Mouse (Mus musculus): ENCODE data around the gene Tenm3.
"Not testable (repeated sequence)": the region's sequence is repeated elsewhere in the genome, so short reads cannot be mapped to it uniquely, and the experiment has no call there.

Tenm3 gene

GRCm38 (mm10) chr8:48221724-48222428, 621.9 kb downstream of the Tenm3 start:
- no peak for DNase-seq (ENCODE audit: extremely low read depth, insufficient read length, low spot score)

- DNase-seq (ENCODE audit: extremely low read depth, insufficient read length, low spot score) = no peak
Observed at GRCm38 (mm10) chr8:48221304-48221703, 622.4 kb downstream of the Tenm3 start.

- DNase-seq (ENCODE audit: extremely low read depth, insufficient read length, low spot score) = no peak
Observed at GRCm38 (mm10) chr8:48220529-48221181, 623.1 kb downstream of the Tenm3 start.

- no peak for DNase-seq (ENCODE audit: extremely low read depth, insufficient read length, low spot score)
Observed at GRCm38 (mm10) chr8:48215071-48215501, 628.7 kb downstream of the Tenm3 start.

GRCm38 (mm10) chr8:48214386-48214785, 629.4 kb downstream of the Tenm3 start:
- no peak for DNase-seq (ENCODE audit: extremely low read depth, insufficient read length, low spot score)

DNA sequence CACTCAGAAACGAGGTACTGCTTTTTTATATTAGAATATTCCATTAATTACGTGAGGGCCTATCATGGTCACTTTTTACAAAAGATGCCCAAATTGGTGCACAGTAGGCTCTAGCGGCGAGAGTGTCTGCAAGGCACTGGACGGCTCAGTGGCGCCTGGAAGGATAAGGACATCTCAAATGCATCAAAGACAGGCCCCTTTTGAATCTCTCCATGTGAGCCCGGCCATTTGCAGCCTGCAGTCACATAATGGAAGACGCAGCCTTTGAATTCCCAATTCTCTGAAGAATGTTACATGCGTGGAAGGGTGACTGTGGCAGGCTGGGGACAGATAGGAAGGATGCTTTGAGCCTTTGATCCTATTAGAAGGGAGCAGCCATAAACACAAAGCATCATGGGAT, 631.8 kb downstream of the Tenm3 start:
- DNase-seq (ENCODE audit: extremely low read depth, insufficient read length, low spot score) = no peak

GRCm38 (mm10) chr8:48207567-48207966, 636.2 kb downstream of the Tenm3 start:
- DNase-seq (ENCODE audit: extremely low read depth, insufficient read length, low spot score) = no peak

- no peak for DNase-seq (ENCODE audit: extremely low read depth, insufficient read length, low spot score)
Observed at GRCm38 (mm10) chr8:48206922-48207321, 636.8 kb downstream of the Tenm3 start.

DNA sequence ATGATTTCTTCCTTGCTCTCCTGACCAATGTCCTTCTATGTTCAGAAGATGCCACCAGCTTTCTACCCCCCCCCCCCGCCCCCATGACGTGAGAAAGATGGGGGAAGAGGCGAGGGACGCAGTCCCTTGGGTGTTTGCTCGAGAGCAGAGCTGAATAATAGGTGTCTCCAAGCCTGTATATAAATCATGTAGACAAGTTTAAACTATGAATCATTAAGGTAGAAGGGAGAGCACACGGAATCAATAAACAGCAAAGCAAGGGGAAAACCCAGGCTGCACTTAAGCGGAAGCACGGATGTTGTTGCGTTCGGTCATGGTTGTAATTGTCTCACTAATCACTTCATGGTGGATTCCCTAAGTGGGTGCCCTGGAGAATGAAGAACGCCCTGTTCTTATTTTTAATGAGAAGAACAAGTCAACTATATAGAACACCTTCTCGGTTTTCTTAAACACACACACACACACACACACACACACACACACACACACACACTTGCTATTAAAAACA, 638.9 kb downstream of the Tenm3 start:
- DNase-seq (ENCODE audit: extremely low read depth, insufficient read length, low spot score) = no peak

DNA sequence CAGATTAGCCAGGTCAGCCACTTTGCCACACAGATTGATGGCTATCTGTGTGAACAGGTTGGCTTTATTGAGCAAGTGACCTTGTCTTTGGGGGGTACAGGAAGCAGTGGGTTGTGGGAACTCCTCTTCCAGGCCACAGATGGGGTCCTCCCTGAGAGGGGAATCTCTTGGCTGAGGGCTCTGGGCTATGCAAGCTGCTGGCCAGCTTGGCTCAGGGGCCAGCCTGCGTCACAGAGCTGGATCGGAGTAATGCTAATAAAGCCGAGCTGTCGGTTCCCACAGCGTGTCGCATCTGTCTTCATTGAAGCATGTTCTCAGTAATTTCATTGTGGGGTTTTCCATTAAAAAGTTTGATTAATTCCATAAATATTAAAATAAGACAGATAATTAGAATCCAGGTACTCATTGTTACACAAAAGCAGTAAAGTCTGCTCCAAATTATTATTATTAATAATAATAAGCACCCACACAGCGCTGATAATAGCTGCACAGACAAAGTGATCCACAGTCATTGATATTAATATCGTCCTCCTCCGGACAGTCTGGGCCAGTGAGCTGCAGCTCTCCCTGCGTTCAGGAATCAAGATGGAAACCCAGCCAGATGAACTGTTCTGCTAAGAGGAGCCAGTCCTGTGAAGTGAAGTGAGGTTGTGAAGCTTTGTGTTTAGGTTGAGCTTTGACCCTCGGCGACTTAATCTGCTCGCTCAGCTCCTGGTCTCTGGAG, 639.5 kb downstream of the Tenm3 start:
- DNase-seq (ENCODE audit: extremely low read depth, insufficient read length, low spot score) = no peak

DNA sequence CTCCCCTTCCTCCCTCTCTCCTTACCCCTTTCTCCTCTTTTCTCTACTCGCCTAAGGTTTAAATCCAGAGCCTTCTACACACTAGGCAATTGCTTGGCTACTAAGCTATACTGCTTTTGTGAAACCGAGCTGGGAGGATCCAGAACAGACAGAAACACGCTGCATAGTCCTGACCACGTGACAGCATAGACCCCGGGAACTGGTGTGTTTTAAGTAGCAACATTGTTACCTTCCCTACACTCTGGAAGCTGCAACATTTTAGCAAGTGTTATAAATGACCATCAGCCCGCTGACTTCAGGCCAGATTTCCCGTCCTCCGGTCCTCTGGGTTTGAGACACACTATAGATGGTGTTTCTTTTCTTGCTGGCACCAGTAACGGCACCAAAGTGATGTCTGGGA, 640.1 kb downstream of the Tenm3 start:
- no peak for DNase-seq (ENCODE audit: extremely low read depth, insufficient read length, low spot score)

DNA sequence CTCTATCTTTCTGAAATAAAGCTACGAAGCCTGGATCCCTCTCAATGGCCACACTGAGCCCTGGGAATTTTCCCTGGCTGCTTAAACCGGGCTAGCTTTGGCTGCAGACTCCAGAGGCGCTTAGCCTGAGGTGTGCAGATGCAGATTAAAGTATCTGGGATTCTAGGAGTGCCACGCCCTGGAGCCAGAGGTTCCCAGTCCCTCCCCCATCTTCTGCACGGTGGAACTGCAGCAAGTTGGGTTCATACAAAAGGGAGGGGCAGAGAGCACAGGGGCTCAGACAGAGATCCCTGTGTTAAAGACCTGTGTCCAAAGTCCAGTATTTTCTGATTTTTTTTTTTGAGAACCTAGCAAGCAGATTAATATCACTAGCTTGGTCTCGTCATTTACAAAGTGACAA, 640.6 kb downstream of the Tenm3 start:
- no peak for DNase-seq (ENCODE audit: extremely low read depth, insufficient read length, low spot score)

DNA sequence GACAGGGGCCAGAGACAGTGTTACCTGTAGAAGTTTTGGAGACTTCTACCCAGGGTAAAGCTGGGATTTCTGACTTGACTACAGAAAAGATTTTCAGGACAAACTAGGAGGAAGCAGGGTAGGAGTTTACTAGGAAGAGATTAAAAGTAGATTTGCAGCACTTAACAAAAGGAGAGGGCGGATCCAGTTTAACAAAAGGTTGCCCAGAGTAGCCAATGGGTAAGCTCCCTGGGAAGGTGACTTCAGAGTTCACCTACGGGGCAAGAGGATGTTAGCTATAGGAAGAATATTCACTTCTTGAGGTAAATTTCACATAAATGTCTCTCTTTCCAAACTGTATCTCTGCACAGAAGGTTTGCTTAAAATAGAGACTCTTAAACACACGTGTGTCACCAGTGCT, 641.1 kb downstream of the Tenm3 start:
- DNase-seq (ENCODE audit: extremely low read depth, insufficient read length, low spot score) = no peak

GRCm38 (mm10) chr8:48199171-48199570, 644.6 kb downstream of the Tenm3 start:
- no peak for DNase-seq (ENCODE audit: extremely low read depth, insufficient read length, low spot score)

- no peak for DNase-seq (ENCODE audit: extremely low read depth, insufficient read length, low spot score)
Observed at GRCm38 (mm10) chr8:48195971-48196370, 647.8 kb downstream of the Tenm3 start.

- no peak for DNase-seq (ENCODE audit: extremely low read depth, insufficient read length, low spot score)
Observed at GRCm38 (mm10) chr8:48188586-48188985, 655.2 kb downstream of the Tenm3 start.

GRCm38 (mm10) chr8:48183758-48184157, 660.0 kb downstream of the Tenm3 start:
- DNase-seq (ENCODE audit: extremely low read depth, insufficient read length, low spot score) = no peak

- no peak for DNase-seq (ENCODE audit: extremely low read depth, insufficient read length, low spot score)
Observed at GRCm38 (mm10) chr8:48181000-48181399, 662.8 kb downstream of the Tenm3 start.

DNA sequence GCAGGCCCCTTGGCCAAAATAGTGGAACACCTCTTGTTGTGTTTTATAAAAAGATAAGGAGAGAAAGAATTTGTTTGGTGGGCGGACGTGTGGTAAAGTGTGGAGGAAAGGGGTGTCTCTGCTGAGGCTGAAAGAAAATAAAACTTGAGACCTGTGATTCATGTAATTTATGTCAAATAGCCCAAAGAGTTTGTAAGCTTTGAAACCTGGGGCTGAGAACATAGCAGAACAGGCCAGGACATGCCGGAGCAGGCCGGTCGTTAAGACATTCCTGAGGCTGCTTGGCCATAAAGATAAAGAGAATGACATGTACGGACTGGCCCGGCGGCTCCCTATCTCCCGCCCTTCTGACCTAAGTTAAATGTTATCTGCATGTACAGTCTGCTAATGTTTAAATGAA, 663.6 kb downstream of the Tenm3 start:
- not testable (repeated sequence) for DNase-seq (ENCODE audit: extremely low read depth, insufficient read length, low spot score)

GRCm38 (mm10) chr8:48178993-48179392, 664.8 kb downstream of the Tenm3 start:
- no peak for DNase-seq (ENCODE audit: extremely low read depth, insufficient read length, low spot score)

DNA sequence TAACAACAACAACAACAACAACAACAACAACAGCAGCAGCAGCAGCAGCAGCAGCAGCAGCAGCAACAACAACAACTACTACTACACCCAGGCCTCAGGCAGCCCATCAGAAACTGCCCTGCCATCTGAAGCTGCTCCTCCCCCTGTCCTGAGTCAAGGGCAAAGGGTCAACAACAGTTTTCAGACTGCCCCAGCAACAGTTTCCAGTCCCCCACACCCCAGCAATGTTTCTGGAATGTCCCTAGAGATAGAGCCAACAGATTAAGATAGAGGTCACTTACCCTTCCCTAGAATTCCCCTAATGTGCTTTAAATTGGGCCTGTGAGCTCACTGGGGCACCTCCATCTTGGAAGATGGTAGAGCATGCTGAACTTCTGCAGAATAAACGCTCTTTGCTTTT, 665.9 kb downstream of the Tenm3 start:
- no peak for DNase-seq (ENCODE audit: extremely low read depth, insufficient read length, low spot score)

All from 3134 (cell line).